Mouse (Mus musculus) intestine, embryonic 16.5 days (tissue): Measurements from ENCODE around the gene Cd200r3. TPM values are rescaled to one million over a fixed set of nuclear protein-coding genes. Genes with fewer than 3 reads are reported as not detected.

Experiments used
- ATAC-seq: fragments of 200-750 bp; cut with Nextera tagmentation; 2 replicates; pipeline ENCODE4 v1.8.0; 2017; ENCODE audit warnings: moderate TSS enrichment, moderate library complexity
- H3K27ac ChIP-seq: fragments of 300-500 bp; sonication (generic); 2 replicates; pipeline ENCODE4 v1.5.1; 2014; ENCODE audit warnings: mild to moderate bottlenecking, low read length
- H3K27me3 ChIP-seq: fragments of 300-500 bp; sonication (generic); replicated peaks from 2 replicates; pipeline ENCODE4 v1.6.1; 2014; ENCODE audit warnings: low read length, control low read depth, mixed read lengths; ENCODE audit not compliant: control insufficient read depth, insufficient read depth
- H3K36me3 ChIP-seq: fragments of 300-500 bp; sonication (generic); 2 replicates; pipeline ENCODE4 v1.6.1; 2014; ENCODE audit warnings: low read length, control low read depth; ENCODE audit not compliant: control insufficient read depth, insufficient read depth
- H3K4me1 ChIP-seq: fragments of 300-500 bp; sonication (generic); 2 replicates; pipeline ENCODE4 v1.6.1; 2014; ENCODE audit warnings: low read length, control low read depth, mixed read lengths; ENCODE audit not compliant: control insufficient read depth, insufficient read depth
- H3K4me2 ChIP-seq: fragments of 300-500 bp; sonication (generic); 2 replicates; pipeline ENCODE4 v1.6.1; 2014; ENCODE audit warnings: low read depth, low read length, control low read depth
- H3K4me3 ChIP-seq: fragments of 300-500 bp; sonication (generic); 2 replicates; pipeline ENCODE4 v1.5.1; 2014; ENCODE audit warnings: mild to moderate bottlenecking, low read length
- H3K9ac ChIP-seq: fragments of 300-500 bp; sonication (generic); 2 replicates; pipeline ENCODE4 v1.6.1; 2014; ENCODE audit warnings: low read depth, low read length
- H3K9me3 ChIP-seq: fragments of 300-500 bp; sonication (generic); 2 replicates; pipeline ENCODE4 v1.6.1; 2016; ENCODE audit warnings: low read length, control low read depth; ENCODE audit not compliant: control insufficient read depth
- WGBS: fragments of 180-500 bp; shearing (Covaris S2); extraction: QIAGEN DNeasy Blood & Tissue Kit; methylation state at CpG from one replicate; pipeline ENCODE4 v1.1.7; 2014; 5-methylcytosine and 5-hydroxymethylcytosine counted together
- polyA plus RNA-seq: library from polyadenylated mRNA; unstranded; fragments of >200 nt; fragmentation: Nextera tagmentation; extraction: Ambion mirVana; gene quantifications from 2 replicates; pipeline ENCODE4 v1.2.1, GENCODE M21; 2015

Cd200r3 gene
- polyA plus RNA-seq, 1 experiment from 2014 or later, result 0.49 TPM

- Histone ChIP-seq H3K4me1 (no peaks in the 10 kb centered on the region), H3K9ac (no peak overlapping the region), H3K4me2 (no peak overlapping the region), H3K9me3 (no peaks in the 10 kb centered on the region), H3K27me3 (no peaks in the 10 kb centered on the region), H3K4me3 (no peak overlapping the region), H3K36me3 (no peaks in the 10 kb centered on the region), H3K27ac (no peak overlapping the region)
- 94% methylated on average over 3 of the region's 3 CpGs for WGBS
- no peak for ATAC-seq
These were observed 24.6 kb downstream of the Cd200r3 start for GRCm38 (mm10) chr16:44968113-44968512.

DNA sequence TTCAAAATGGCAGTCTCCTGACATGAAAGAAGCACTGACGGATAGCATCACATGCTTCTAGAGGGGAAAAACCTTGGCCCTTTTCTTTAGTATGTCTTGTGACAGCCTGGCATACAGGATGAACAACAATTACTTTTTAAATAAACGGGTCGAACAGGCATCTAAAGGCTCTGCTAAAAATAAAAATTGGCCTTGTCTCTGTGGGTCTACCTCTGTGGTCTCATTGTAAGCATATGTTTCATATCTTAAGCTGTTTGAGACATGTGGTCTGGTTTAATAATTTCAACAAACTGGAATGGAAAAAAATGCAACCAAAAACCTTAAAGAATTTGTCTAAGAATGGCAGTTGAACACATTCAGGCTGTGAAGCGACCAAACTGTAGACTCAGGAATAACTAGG lies 27.4 kb downstream of the Cd200r3 start:
- H3K9ac ChIP-seq, result no peak overlapping the region
- no peaks in the 10 kb centered on the region for H3K9me3 ChIP-seq
- ATAC-seq, result no peak
- no peaks in the 10 kb centered on the region for H3K4me1 ChIP-seq
- WGBS, result 51% methylated on average over 4 of the region's 4 CpGs
- H3K36me3 ChIP-seq, result no peaks in the 10 kb centered on the region
- no peaks in the 10 kb centered on the region for H3K27me3 ChIP-seq
- no peak overlapping the region for H3K4me3 ChIP-seq
- no peak overlapping the region for H3K4me2 ChIP-seq
- no peak overlapping the region for H3K27ac ChIP-seq

DNA sequence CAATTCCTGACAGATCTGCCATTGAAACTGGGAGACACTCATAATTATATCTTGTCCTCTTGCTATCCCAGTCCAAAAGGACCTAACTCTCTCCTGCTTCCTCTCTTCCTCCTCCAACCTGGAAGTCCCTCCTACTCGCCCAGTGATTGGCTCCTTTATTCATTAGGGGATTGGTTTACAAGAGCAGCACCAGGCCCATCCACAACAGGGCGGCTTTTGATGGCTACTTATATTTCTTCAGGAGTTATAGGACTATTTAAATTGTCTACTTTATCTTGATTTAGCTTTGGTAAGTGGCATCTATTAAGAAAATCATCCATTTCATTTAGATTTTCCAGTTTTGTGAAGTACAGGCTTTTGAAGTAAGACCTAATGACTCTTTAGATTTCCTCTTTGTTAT lies 30.6 kb downstream of the Cd200r3 start:
- no peak for ATAC-seq
- WGBS, result 85% methylated on average over 2 of the region's 2 CpGs

GRCm38 (mm10) chr16:44976081-44976480 lies 32.6 kb downstream of the Cd200r3 start:
- Histone ChIP-seq H3K27ac (no peak overlapping the region), H3K9ac (no peak overlapping the region), H3K4me2 (no peak overlapping the region), H3K36me3 (no peaks in the 10 kb centered on the region), H3K27me3 (no peaks in the 10 kb centered on the region), H3K4me1 (no peaks in the 10 kb centered on the region), H3K9me3 (no peaks in the 10 kb centered on the region), H3K4me3 (no peak overlapping the region)
- ATAC-seq, result no peak

More for the DNA sequence above, 30.6 kb downstream of the Cd200r3 start:
- H3K27me3 ChIP-seq, result no peaks in the 10 kb centered on the region
- no peaks in the 10 kb centered on the region for H3K36me3 ChIP-seq
- no peaks in the 10 kb centered on the region for H3K9me3 ChIP-seq
- no peak overlapping the region for H3K27ac ChIP-seq
- no peak overlapping the region for H3K9ac ChIP-seq
- no peak overlapping the region for H3K4me2 ChIP-seq
- no peaks in the 10 kb centered on the region for H3K4me1 ChIP-seq
- H3K4me3 ChIP-seq, result no peak overlapping the region

- ATAC-seq, result peak; percentile 74
- H3K36me3 ChIP-seq, result no peaks in the 10 kb centered on the region
- no peaks in the 10 kb centered on the region for H3K4me1 ChIP-seq
- H3K9ac ChIP-seq, result no peak overlapping the region
- H3K9me3 ChIP-seq, result no peaks in the 10 kb centered on the region
- H3K27ac ChIP-seq, result no peak overlapping the region
- 42% methylated on average over 6 of the region's 6 CpGs for WGBS
- H3K4me3 ChIP-seq, result no peak overlapping the region
- no peak overlapping the region for H3K4me2 ChIP-seq
- H3K27me3 ChIP-seq, result no peaks in the 10 kb centered on the region
These were observed 33.6 kb downstream of the Cd200r3 start for GRCm38 (mm10) chr16:44976892-44977633.

DNA sequence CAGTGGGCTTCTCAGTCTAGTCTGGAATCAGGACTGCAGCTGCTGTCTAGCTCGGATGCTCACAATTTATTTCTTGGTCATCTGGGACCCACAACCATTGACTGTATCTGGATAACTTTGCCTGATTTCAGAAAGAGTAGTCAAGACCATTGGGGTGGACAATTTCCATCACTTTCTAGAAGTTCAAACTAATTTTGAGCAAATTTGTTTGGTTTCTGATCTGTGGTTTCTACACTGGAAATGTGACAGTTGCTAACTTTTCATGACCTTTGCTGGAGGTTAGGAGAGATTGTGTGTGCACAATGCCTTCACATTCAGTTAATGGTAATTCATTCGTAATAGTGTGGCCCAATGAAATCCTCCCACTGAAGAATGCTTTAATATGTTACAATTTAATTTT lies 34.7 kb downstream of the Cd200r3 start:
- H3K4me2 ChIP-seq, result no peak overlapping the region
- no peak for ATAC-seq
- no peak overlapping the region for H3K9ac ChIP-seq
- no peaks in the 10 kb centered on the region for H3K36me3 ChIP-seq
- WGBS, result 73% methylated on average over 2 of the region's 2 CpGs
- no peaks in the 10 kb centered on the region for H3K4me1 ChIP-seq
- no peaks in the 10 kb centered on the region for H3K9me3 ChIP-seq
- no peaks in the 10 kb centered on the region for H3K27me3 ChIP-seq
- no peak overlapping the region for H3K4me3 ChIP-seq
- H3K27ac ChIP-seq, result no peak overlapping the region

DNA sequence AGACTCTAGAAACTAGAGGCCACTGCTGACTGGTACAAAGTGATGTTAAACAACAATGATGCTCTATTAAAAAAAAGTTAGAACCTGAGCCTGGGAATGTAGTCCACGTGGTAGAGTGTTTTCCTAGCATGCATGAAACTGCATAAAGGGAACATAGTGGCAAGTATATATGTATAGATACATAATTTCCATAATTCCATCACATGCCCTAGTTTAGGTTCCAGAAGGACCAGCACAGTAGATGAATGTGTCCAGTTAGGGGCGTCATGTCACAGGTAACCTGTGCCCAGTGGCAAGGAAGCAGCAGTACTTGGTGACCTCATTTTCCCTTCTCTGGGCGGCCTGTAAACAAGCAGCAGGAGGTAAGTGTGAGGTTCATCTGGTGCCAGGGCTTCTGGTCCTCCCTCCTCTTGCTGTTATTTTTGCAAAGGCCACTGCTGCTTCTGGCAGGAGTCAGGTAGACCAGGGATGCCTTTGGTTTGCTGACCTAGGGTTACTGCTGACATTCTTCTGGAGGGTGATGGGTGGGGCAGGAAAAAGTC lies 35.9 kb downstream of the Cd200r3 start:
- ATAC-seq, result no peak
- WGBS, result 72% methylated on average over 3 of the region's 3 CpGs
- H3K36me3 ChIP-seq, result no peaks in the 10 kb centered on the region
- H3K9me3 ChIP-seq, result no peaks in the 10 kb centered on the region
- H3K27ac ChIP-seq, result no peak overlapping the region
- no peaks in the 10 kb centered on the region for H3K4me1 ChIP-seq
- H3K4me2 ChIP-seq, result no peak overlapping the region
- no peak overlapping the region for H3K9ac ChIP-seq
- H3K27me3 ChIP-seq, result no peaks in the 10 kb centered on the region
- no peak overlapping the region for H3K4me3 ChIP-seq

- Histone ChIP-seq H3K9me3 (no peaks in the 10 kb centered on the region), H3K36me3 (no peaks in the 10 kb centered on the region), H3K4me2 (no peak overlapping the region), H3K4me1 (no peaks in the 10 kb centered on the region), H3K4me3 (no peak overlapping the region), H3K27me3 (no peaks in the 10 kb centered on the region), H3K9ac (no peak overlapping the region), H3K27ac (no peak overlapping the region)
- 84% methylated on average over 2 of the region's 2 CpGs for WGBS
- ATAC-seq, result no peak
These were observed 39.5 kb downstream of the Cd200r3 start for GRCm38 (mm10) chr16:44982972-44983371.

GRCm38 (mm10) chr16:44983379-44984060 lies 40.0 kb downstream of the Cd200r3 start:
- ATAC-seq, result peak; percentile 28; the same call in 1 of the 2 replicates
- no peak overlapping the region; the same call in 1 of the 2 replicates for H3K27ac ChIP-seq
- H3K4me3 ChIP-seq, result no peak overlapping the region

More at GRCm38 (mm10) chr16:44983379-44984060, 40.0 kb downstream of the Cd200r3 start:
- Histone ChIP-seq H3K4me1 (no peaks in the 10 kb centered on the region), H3K36me3 (no peaks in the 10 kb centered on the region), H3K9ac (no peak overlapping the region), H3K4me2 (no peak overlapping the region), H3K27me3 (no peaks in the 10 kb centered on the region), H3K9me3 (no peaks in the 10 kb centered on the region)
- 58% methylated on average over 3 of the region's 3 CpGs for WGBS
